Mouse (Mus musculus) G1E (cell line): ENCODE measurements at regions not wholly inside any gene's neighbourhood (a gene's known extent, or its start where the extent isn't known, plus 50 kb on each side); places are given as distances from the start of the nearest gene placed in this dataset.

Experiments used
- CTCF ChIP-seq: IDR thresholded peaks from 2 replicates; pipeline ENCODE4 v1.5.1; 2012; ENCODE audit warnings: low read depth, low read length, inconsistent platforms, mixed read lengths
- GATA1 ChIP-seq: IDR thresholded peaks from 2 replicates; pipeline ENCODE4 v1.6.1; 2012; ENCODE audit warnings: borderline replicate concordance, low read length, inconsistent platforms, mixed read lengths
- POLR2AphosphoS5 ChIP-seq: IDR thresholded peaks from 2 replicates; pipeline ENCODE4 v1.6.1; 2012; ENCODE audit warnings: low read depth, low read length, inconsistent platforms; ENCODE audit not compliant: insufficient replicate concordance
- TAL1 ChIP-seq: conservative IDR thresholded peaks from 2 replicates; pipeline ENCODE4 v1.6.1; 2012; ENCODE audit warnings: low read depth, low read length, inconsistent platforms, mixed read lengths

DNA sequence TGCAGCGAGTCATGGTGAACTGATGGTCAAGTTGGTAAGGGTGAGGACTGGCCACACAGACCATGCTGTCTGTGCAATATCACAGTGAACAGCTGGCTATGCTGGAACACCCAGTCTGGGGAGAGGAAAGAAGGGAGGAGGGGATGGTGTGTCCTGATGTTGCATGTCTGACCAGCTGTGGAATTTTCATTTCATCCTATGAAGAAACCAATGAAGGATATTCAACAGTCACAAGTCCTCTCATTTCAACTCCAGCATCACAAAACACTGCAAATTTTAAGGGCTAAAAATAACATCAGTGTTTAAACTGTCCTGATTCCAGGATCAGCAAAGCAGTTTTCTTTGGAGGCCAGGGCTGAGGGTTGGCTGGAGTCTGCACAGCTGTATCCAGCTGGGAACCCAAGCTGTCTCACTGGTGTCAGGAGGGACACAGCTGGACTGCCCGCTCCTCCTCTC lies 503.7 kb upstream of the Nox3 start:
- no peak for TF ChIP-seq CTCF
- TF ChIP-seq GATA1, result no peak
- no peak for TF ChIP-seq POLR2AphosphoS5
- TF ChIP-seq TAL1, result no peak
